Mouse (Mus musculus) kidney, postnatal 10 days (tissue): Measurements from ENCODE around the gene Lpp.

Experiments used
- DNase-seq: peaks from one replicate; pipeline ENCODE4 v3.0.0; 2021; ENCODE audit warnings: mixed read lengths

The Lpp gene

GRCm38 (mm10) chr16:24895160-24895559 lies 501.9 kb downstream of the Lpp start:
- DNase-seq = no peak

- DNase-seq = no peak
Observed at GRCm38 (mm10) chr16:24897641-24898040, 504.3 kb downstream of the Lpp start.

GRCm38 (mm10) chr16:24900241-24900796 lies 507.0 kb downstream of the Lpp start:
- DNase-seq = no peak

GRCm38 (mm10) chr16:24901139-24901859 lies 508.0 kb downstream of the Lpp start:
- DNase-seq = no peak

GRCm38 (mm10) chr16:24902111-24902510 lies 508.8 kb downstream of the Lpp start:
- DNase-seq = no peak

- DNase-seq = no peak
Observed at GRCm38 (mm10) chr16:24908926-24909325, 515.6 kb downstream of the Lpp start.

GRCm38 (mm10) chr16:24910321-24910720 lies 517.0 kb downstream of the Lpp start:
- no peak for DNase-seq

- DNase-seq = peak; percentile 41
Observed at GRCm38 (mm10) chr16:24910834-24911233, 517.5 kb downstream of the Lpp start.

- DNase-seq = no peak
Observed at GRCm38 (mm10) chr16:24912381-24912780, 519.1 kb downstream of the Lpp start.

- DNase-seq = no peak
Observed at GRCm38 (mm10) chr16:24913021-24913420, 519.7 kb downstream of the Lpp start.

- no peak for DNase-seq
Observed at GRCm38 (mm10) chr16:24913641-24914392, 520.5 kb downstream of the Lpp start.

- DNase-seq = peak; percentile 65
Observed at GRCm38 (mm10) chr16:24914393-24914751, 521.1 kb downstream of the Lpp start.

- DNase-seq = no peak
Observed at GRCm38 (mm10) chr16:24915470-24915869, 522.2 kb downstream of the Lpp start.

GRCm38 (mm10) chr16:24919349-24920012 lies 526.2 kb downstream of the Lpp start:
- no peak for DNase-seq

- DNase-seq = no peak
Observed at GRCm38 (mm10) chr16:24930070-24930469, 536.8 kb downstream of the Lpp start.

GRCm38 (mm10) chr16:24930621-24931020 lies 537.3 kb downstream of the Lpp start:
- DNase-seq = peak; percentile 24

- no peak for DNase-seq
Observed at GRCm38 (mm10) chr16:24932816-24933215, 539.5 kb downstream of the Lpp start.

- no peak for DNase-seq
Observed at GRCm38 (mm10) chr16:24933691-24934090, 540.4 kb downstream of the Lpp start.

- no peak for DNase-seq
Observed at GRCm38 (mm10) chr16:24941306-24942160, 548.2 kb downstream of the Lpp start.

- DNase-seq = no peak
Observed at GRCm38 (mm10) chr16:24943486-24944261, 550.4 kb downstream of the Lpp start.

- no peak for DNase-seq
Observed at GRCm38 (mm10) chr16:24946356-24946755, 553.0 kb downstream of the Lpp start.

GRCm38 (mm10) chr16:24947485-24947884 lies 554.2 kb downstream of the Lpp start:
- DNase-seq = no peak
